Mouse (Mus musculus): ENCODE measurements around the gene S100a7a. TPM values are rescaled to one million over a fixed set of nuclear protein-coding genes. Genes with fewer than 3 reads are reported as not detected.

The S100a7a gene
- polyA plus RNA-seq, 1 experiment from 2014 or later, result not detected

DNA sequence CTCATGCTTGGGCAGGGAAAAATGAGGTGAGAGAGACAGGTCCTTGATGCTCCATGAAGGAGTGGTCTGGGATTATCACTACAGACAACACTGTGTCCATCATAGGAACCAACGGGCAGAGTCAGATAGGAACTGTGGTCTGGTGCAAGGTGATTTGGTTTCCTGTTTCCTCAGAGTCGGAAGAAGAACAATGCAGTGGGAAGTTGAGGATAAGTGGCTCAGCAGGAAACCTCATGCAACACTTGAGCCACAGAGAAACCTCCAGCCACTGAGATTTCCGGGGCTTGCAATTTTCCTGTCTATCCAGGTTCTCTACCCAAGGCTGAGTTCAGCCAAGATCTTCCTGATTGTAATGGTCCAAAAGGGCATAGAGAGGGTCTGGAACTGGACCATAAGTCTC lies 24.8 kb downstream of the S100a7a start:
- H3K4me3 ChIP-seq, result no peak overlapping the region
- no peak for ATAC-seq (replicated peaks)
- no peak overlapping the region for H3K9ac ChIP-seq
- no peak overlapping the region for H3K27ac ChIP-seq
- H3K4me2 ChIP-seq, result no peak overlapping the region
- H3K27me3 ChIP-seq (replicated peaks), result no peaks in the 10 kb centered on the region
- 67% methylated on average over 3 of the region's 3 CpGs for WGBS
- no peaks in the 10 kb centered on the region for H3K9me3 ChIP-seq
- no peaks in the 10 kb centered on the region for H3K36me3 ChIP-seq (replicated peaks)
- no peaks in the 10 kb centered on the region for H3K4me1 ChIP-seq

DNA sequence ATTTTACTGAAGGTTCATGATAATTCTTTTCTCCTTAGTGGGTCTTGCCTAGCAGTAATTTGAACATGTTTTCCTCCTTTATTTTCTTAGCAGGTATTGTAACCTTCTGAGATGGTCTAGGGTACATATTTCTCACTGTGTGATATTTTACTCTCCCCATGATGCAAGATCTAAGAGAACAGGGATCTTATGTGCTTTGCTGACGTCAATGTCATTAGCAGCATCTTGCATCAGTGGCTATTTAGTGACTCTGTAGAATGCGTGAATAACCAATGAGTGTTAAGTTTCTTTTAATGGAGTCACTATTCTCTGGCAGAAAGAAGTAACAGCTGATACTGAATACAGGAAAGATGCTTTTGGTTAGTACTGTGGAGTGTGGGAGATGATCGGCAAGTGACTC lies 30.1 kb downstream of the S100a7a start:
- no peak overlapping the region for H3K4me2 ChIP-seq
- H3K27me3 ChIP-seq (replicated peaks), result no peaks in the 10 kb centered on the region
- WGBS, result 85% methylated on average over 3 of the region's 3 CpGs
- H3K27ac ChIP-seq, result no peak overlapping the region
- H3K36me3 ChIP-seq (replicated peaks), result no peaks in the 10 kb centered on the region
- no peak for ATAC-seq (replicated peaks)
- no peak overlapping the region for H3K4me3 ChIP-seq
- no peak overlapping the region for H3K9ac ChIP-seq
- no peaks in the 10 kb centered on the region for H3K4me1 ChIP-seq
- no peaks in the 10 kb centered on the region for H3K9me3 ChIP-seq

DNA sequence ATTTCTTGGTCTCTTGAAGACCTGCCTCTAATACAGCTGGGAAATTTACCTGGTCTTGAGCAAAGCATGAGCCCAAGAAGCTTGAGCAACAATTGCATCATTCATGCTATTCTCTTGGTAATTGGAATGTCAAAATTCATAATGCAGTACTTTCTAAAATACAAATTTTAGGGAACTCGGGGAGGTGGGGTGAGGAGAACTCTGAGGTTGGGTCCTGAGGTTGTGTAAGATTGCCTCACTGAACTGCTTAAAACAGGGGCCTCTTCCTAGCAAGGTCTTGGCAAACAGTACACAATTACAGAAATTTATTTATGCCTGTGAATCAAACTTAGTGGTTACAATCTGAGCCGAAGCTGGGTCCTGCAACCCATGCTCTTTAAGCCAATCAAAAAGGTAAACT lies 33.0 kb downstream of the S100a7a start:
- no peak for ATAC-seq (replicated peaks)
- H3K4me1 ChIP-seq, result no peaks in the 10 kb centered on the region

DNA sequence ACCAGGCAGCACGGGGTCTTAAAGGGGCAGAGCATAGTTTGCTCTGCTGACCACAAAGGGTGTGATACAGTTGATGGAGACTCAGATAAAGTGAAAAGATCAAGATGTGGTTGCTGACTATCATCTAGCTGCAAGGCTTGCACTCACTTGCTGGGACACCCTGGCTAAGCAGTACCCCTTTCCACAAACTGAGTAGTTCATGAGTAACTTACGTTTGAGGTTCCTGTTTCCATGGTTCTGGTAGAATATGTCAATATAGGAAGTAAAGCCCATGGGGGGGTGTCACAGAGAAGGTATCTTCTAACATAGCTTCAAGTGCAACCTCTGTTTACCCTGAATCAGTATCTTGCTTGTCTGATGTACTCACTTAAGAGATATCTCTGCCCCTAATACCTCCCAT lies 39.7 kb downstream of the S100a7a start:
- ATAC-seq (replicated peaks), result no peak
- no peak overlapping the region for H3K4me2 ChIP-seq
- H3K36me3 ChIP-seq (replicated peaks), result no peaks in the 10 kb centered on the region
- no peak overlapping the region for H3K27ac ChIP-seq
- no peak overlapping the region for H3K4me3 ChIP-seq
- no peaks in the 10 kb centered on the region for H3K9me3 ChIP-seq
- H3K27me3 ChIP-seq (replicated peaks), result no peaks in the 10 kb centered on the region
- H3K4me1 ChIP-seq, result no peaks in the 10 kb centered on the region
- H3K9ac ChIP-seq, result no peak overlapping the region
- 80% methylated on average over 2 of the region's 2 CpGs for WGBS

More for the DNA sequence above, 33.0 kb downstream of the S100a7a start:
- no peaks in the 10 kb centered on the region for H3K27me3 ChIP-seq (replicated peaks)
- no peak overlapping the region for H3K27ac ChIP-seq
- no peaks in the 10 kb centered on the region for H3K36me3 ChIP-seq (replicated peaks)
- 78% methylated on average over 2 of the region's 2 CpGs for WGBS
- H3K4me2 ChIP-seq, result no peak overlapping the region
- no peak overlapping the region for H3K9ac ChIP-seq
- no peaks in the 10 kb centered on the region for H3K9me3 ChIP-seq
- no peak overlapping the region for H3K4me3 ChIP-seq

DNA sequence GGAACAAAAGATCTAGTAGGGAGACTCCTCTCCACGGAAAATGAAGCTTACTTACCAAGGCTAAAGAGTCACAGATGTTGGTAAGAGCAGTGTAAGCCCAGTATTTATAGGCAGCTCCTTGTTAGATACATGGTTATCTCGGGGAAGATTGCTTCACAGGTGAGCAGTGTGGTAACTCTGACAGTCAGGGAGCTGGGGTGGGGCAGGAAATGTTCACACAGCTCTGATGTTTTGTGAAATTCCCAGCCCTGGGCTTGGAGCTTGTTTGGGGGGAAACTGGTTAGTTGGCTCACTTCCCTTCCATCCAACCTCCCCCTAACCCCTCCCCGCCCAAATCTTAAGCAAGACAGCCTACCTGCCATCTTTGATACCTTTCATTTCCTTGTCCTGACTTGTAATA lies 41.8 kb downstream of the S100a7a start, which contains the start of gene S100a9:
TSS of gene S100a9 (minus strand) at position 109 of the 400 bp plus-strand sequence.
- 71% methylated on average over 3 of the region's 3 CpGs for WGBS

DNA sequence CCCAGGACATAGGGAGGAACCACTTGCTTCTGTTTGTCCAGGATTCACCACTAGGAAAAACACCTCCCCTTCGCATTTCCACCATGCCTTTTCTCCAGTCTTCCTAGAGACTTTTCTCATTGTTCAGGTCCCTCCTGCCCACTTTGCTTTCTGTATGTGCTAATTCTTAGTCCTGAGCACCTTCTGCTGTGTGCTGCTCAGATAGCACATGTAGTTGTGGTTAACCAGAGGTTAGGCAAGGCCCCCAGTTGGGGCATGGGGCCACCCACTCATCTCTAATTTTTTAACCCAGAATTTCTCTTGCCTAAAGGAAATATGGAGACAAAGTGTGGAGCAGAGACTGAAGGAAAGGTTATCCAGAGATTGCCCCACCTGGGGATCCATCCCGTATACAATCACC lies 48.4 kb downstream of the S100a7a start:
- no peak overlapping the region for H3K4me3 ChIP-seq
- H3K4me2 ChIP-seq, result no peak overlapping the region
- no peak overlapping the region for H3K27ac ChIP-seq
- no peaks in the 10 kb centered on the region for H3K9me3 ChIP-seq
- no peak for ATAC-seq (replicated peaks)
- no peak overlapping the region for H3K9ac ChIP-seq
- no peaks in the 10 kb centered on the region for H3K36me3 ChIP-seq (replicated peaks)
- H3K4me1 ChIP-seq, result no peaks in the 10 kb centered on the region
- WGBS, result 87% methylated on average over 2 of the region's 2 CpGs
- H3K27me3 ChIP-seq (replicated peaks), result no peaks in the 10 kb centered on the region

More for the DNA sequence above, 41.8 kb downstream of the S100a7a start, which contains the start of gene S100a9:
- Histone ChIP-seq H3K4me3 (no peak within 1 kb of the TSS), H3K9me3 (no peaks in the 10 kb centered on the region), H3K27ac (no peak within 1 kb of the TSS), H3K27me3 (replicated peaks) (no peaks in the 10 kb centered on the region), H3K4me1 (no peaks in the 10 kb centered on the region), H3K4me2 (no peak within 1 kb of the TSS), H3K36me3 (replicated peaks) (no peaks in the 10 kb centered on the region), H3K9ac (no peak within 1 kb of the TSS)
- no peak for ATAC-seq (replicated peaks)

Other genes with a start within 250 kb of the S100a7a start
- gene Ints3, start 220.4 kb upstream of the S100a7a start, polyA plus RNA-seq (2015; fragmentation: Nextera tagmentation; extraction: Ambion mirVana), result 37.8 and 39.2 TPM in 2 replicates
- gene Npr1, start 188.2 kb upstream of the S100a7a start, polyA plus RNA-seq (2015; fragmentation: Nextera tagmentation; extraction: Ambion mirVana), result 2.7 and 3.0 TPM in 2 replicates
- 263 and 264 TPM in 2 replicates for gene Ilf2, start 177.9 kb upstream of the S100a7a start, polyA plus RNA-seq (2015; fragmentation: Nextera tagmentation; extraction: Ambion mirVana)
- gene Snapin, start 163.0 kb upstream of the S100a7a start, polyA plus RNA-seq (2015; fragmentation: Nextera tagmentation; extraction: Ambion mirVana), result 83.4 and 89.2 TPM in 2 replicates
- 184 and 185 TPM in 2 replicates for gene Chtop, start 144.5 kb upstream of the S100a7a start, polyA plus RNA-seq (2015; fragmentation: Nextera tagmentation; extraction: Ambion mirVana)
- 11.5 and 13.4 TPM in 2 replicates for gene S100a1, start 139.6 kb upstream of the S100a7a start, polyA plus RNA-seq (2015; fragmentation: Nextera tagmentation; extraction: Ambion mirVana)
- gene S100a13, start 139.6 kb upstream of the S100a7a start, polyA plus RNA-seq (2015; fragmentation: Nextera tagmentation; extraction: Ambion mirVana), result 7.0 and 7.4 TPM in 2 replicates
- 0.40 TPM in 1 of 2 replicates, not detected in the other for gene S100a14, start 127.2 kb upstream of the S100a7a start, polyA plus RNA-seq (2015; fragmentation: Nextera tagmentation; extraction: Ambion mirVana)
- gene S100a16, start 116.8 kb upstream of the S100a7a start, polyA plus RNA-seq (2015; fragmentation: Nextera tagmentation; extraction: Ambion mirVana), result 32.3 and 35.2 TPM in 2 replicates
- gene S100a3, start 93.4 kb upstream of the S100a7a start, polyA plus RNA-seq (2015; fragmentation: Nextera tagmentation; extraction: Ambion mirVana), result 0.19 TPM in 1 of 2 replicates, not detected in the other
- not detected in 2 replicates for gene S100a2, start 63.8 kb upstream of the S100a7a start, polyA plus RNA-seq (2015; fragmentation: Nextera tagmentation; extraction: Ambion mirVana)
- not detected in 2 replicates for gene Gm42674, start 52.1 kb upstream of the S100a7a start, polyA plus RNA-seq (2015; fragmentation: Nextera tagmentation; extraction: Ambion mirVana)
- gene S100a4, start 50.2 kb upstream of the S100a7a start, polyA plus RNA-seq (2015; fragmentation: Nextera tagmentation; extraction: Ambion mirVana), result 0.52 and 0.78 TPM in 2 replicates
- gene S100a5, start 45.5 kb upstream of the S100a7a start, polyA plus RNA-seq (2015; fragmentation: Nextera tagmentation; extraction: Ambion mirVana), result not detected in 2 replicates
- 18.4 and 25.6 TPM in 2 replicates for gene S100a6, start 41.1 kb upstream of the S100a7a start, polyA plus RNA-seq (2015; fragmentation: Nextera tagmentation; extraction: Ambion mirVana)
- 1.7 and 14.5 TPM in 2 replicates for gene S100a8, start 15.0 kb downstream of the S100a7a start, polyA plus RNA-seq (2015; fragmentation: Nextera tagmentation; extraction: Ambion mirVana)
- gene S100a9, start 41.7 kb downstream of the S100a7a start, polyA plus RNA-seq (2015; fragmentation: Nextera tagmentation; extraction: Ambion mirVana), result 2.1 and 11.5 TPM in 2 replicates
- gene Pglyrp4, start 72.9 kb downstream of the S100a7a start, polyA plus RNA-seq (2015; fragmentation: Nextera tagmentation; extraction: Ambion mirVana), result not detected in 2 replicates
- not detected in 2 replicates for gene Gm5849, start 123.9 kb downstream of the S100a7a start, polyA plus RNA-seq (2015; fragmentation: Nextera tagmentation; extraction: Ambion mirVana)